Mouse (Mus musculus) embryo, embryonic 11 days (tissue): Measurements from ENCODE around the gene Lat.

Source experiments
- DNase-seq: peaks from one replicate; pipeline ENCODE4 v3.0.0-alpha.2; 2015

The Lat gene

DNA sequence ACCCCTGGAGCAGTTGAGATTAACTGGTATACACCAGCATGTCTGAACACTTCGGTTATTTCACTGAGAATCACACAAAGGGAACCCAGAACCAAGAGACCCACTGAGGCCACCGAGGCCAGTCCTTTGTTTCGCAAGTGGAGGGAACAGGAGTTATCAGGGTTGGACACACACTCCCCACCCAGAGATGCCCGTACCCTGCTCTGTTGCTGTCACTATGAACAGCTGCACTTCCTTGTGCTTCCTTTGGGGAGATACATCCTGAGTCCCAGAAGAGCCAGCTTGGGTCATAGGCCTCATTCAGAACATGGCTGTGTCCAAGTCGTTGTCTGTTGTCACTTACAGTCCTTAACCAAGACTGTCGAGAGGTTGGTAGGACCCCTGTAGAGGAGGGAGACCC, 6.3 kb downstream of the Lat start:
- DNase-seq: no peak

DNA sequence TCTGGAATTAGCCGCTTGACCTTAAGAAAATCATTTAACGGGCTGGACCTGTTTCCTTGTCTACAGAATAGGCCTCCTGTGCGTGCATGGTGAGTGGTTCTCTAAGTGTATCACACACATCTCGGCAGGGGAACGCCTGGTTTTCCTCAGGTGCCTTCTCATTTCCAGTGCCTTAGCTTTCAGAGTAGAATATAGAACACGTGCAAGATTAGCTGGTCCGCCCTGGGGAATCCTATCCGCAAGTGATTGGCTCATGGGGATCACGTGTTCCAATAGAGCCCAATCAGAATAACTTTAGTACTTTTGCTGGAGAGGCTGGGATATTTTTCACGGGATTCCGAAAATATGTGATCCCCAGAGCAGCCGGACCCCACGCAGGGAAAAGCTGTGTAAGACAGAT, 10.3 kb downstream of the Lat start:
- DNase-seq: peak; percentile 10

DNA sequence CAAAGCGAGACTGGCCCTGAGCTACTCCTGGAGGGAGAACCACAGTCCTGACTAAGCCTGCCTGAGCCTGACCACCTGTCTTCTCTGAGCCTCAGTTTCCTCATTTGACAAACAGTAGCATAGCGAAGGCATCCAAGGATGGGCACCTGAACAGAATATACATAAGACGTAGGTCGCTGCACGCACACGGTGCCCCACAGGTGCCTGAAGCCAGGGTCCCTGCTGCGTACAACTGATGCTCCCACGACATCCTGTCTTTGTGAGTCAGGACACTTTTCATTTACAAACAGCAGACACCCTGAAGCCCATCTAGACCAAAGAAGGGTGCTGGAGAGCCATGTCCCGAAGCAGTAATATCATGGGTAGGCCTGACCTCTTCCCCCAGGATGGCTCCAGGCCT, 11.0 kb downstream of the Lat start:
- no peak for DNase-seq

GRCm38 (mm10) chr7:126357838-126358237, 11.5 kb downstream of the Lat start:
- DNase-seq: no peak

- DNase-seq: no peak
Observed at GRCm38 (mm10) chr7:126356793-126357591, 12.4 kb downstream of the Lat start.

- no peak for DNase-seq
Observed at GRCm38 (mm10) chr7:126355847-126356597, 13.3 kb downstream of the Lat start.

- DNase-seq: peak; percentile 17
Observed at GRCm38 (mm10) chr7:126354738-126355614, 14.4 kb downstream of the Lat start.

GRCm38 (mm10) chr7:126353994-126354365, 15.4 kb downstream of the Lat start:
- no peak for DNase-seq

DNA sequence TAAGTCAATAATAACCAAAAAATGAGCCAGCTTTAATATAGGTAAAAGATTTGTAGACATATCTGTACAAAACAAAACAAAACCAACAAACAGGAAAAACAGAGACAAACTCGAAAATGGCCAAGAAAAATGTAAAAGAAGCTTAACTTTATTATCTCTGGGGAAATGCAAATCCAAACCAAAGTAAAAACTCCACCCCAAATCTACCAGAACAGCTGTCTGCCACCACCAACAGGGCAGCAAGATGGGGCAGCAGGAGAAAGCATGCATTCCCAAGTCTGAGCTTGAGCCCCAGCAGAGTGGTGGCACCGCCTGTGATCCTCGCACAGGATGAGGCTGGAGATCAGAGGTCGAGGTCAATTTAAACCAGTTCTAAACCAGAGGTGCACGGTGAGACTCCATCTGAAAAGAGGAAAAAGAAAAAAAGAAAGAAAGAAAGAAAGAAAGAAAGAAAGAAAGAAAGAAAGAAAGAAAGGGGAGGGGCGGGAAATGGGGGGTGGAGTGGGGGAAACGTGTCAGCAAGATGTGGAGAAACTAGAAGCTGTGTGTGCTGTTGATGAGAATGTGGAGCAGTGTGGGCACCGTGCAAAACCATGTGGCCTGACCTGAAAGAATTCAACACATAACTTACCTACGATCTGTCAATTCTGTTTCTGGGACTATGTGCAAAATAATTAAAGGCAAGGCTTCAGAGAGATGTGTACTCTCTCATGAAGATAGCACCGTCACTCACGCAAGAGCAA, 15.9 kb downstream of the Lat start:
- DNase-seq: no peak

- DNase-seq: peak; percentile 14
Observed at GRCm38 (mm10) chr7:126351419-126351951, 17.9 kb downstream of the Lat start.

- no peak for DNase-seq
Observed at GRCm38 (mm10) chr7:126350748-126351418, 18.5 kb downstream of the Lat start.

DNA sequence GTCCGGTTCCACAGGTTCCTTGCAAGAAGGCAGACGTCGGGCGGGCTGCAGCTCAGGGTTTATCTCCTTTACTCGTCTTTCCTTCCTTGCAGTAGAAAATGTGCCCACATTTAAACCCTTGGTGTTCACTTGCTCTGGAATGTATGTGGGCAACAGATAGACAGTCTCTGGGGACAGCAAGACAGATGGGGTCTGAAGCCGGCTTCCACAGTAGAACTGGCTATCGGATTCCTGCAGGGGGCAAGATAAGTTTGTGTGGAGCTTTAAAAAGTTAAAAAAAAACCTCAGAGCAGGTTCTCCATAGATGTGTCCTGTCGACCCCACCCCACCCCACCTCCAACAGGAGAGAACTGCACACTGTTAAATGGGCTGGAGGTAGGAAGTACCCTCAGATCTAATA, 21.1 kb downstream of the Lat start:
- DNase-seq: no peak

GRCm38 (mm10) chr7:126347098-126347497, 22.3 kb downstream of the Lat start:
- DNase-seq: no peak

DNA sequence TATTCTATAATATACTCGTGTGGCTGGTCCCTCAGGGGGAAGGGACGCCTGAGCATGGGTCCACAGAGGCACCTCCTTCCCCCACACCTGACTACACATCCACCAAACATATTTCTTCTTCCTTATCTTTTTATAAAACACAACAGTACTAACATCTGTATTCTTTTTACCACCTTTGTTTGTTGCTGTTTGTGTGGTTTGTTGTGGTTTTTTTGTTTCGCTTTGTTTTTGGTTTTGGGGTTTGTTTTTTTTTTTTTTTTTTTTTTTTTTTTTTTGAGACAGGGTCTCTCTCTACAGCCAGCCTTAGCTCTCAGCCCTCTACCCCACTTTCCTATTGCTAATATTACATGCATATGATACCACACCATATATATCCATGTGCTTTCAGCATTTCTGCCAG, 23.4 kb downstream of the Lat start:
- no peak for DNase-seq

DNA sequence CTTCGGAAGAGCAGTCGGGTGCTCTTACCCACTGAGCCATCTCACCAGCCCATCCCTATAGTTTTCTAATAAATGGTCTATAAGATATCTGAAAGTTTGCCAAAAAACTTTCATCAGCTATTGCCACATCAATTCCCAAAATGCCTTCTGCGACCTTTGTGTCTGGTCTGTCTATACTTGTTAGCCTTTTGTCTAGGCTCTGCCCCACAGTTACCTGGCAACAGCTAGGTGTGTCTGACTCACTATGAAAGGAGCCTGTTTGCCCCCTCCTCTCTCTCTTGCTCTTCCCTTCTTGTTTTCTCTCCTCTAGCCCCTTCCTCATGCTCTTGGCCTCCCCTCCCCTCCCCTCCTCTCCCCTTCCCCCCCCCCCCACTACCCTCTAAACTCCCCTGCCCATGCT, 23.8 kb downstream of the Lat start:
- DNase-seq: no peak

GRCm38 (mm10) chr7:126340896-126341295, 28.5 kb downstream of the Lat start:
- no peak for DNase-seq

DNA sequence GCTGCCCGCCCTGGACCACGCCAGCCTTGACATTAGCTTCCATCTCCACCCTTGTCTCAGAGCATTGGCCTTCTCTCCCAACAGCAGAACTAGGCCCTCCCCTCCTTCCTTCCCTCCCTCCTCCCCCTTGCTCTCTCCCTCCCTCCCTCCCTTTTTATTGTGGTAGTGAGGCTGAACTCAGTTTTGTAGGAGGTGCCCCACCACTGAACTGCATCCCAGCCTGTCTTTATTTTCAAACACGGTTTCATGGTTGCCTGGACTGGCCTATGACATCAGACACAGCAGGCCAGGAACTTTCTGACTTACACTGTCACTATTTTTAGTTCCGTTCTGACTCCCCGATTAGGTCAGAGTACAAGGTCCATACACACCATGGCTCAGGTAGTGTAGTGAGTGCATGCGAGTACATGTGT, 29.2 kb downstream of the Lat start:
- no peak for DNase-seq

DNA sequence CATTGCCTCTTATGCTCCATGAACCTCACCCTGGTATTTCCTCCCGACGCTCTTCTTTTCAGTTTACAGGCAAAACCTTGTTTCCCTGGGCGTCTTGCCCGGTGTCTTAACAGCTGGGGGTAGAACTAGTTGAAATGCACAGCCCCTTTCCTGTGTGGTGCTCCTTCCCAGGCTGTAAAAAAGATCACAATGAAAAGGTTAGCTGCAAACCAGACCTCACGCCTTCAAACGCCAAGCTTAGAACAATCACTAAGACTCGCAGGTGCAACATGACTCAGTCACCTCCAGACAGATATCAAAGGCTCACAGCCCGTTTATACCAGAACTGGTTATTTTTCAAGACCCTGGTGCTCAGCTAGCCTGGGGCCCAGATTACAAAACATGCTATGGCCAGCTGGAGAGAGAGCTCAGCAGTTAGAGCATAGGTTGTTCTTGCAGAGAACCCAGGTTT, 29.8 kb downstream of the Lat start:
- no peak for DNase-seq

- DNase-seq: no peak
Observed at GRCm38 (mm10) chr7:126338906-126339305, 30.5 kb downstream of the Lat start.

DNA sequence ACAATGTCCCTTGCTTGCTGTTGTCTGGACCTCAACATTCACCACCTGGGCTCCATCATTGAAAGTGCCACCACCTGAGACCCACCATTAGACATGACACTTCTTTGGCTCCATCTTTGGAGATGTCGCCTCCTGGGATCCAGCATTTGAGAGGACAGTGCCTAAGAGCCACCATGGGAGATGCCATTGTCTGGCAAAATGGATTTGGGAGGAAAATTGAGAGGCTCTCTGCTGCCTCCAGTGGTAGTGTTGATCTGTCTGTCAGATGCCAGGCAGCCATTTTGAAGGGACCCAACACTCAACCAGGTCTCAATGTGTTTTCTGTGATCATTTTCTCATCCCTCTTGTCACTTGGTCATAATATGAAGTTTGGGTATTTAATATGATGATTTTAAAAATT, 33.8 kb downstream of the Lat start:
- DNase-seq: peak; percentile 22

GRCm38 (mm10) chr7:126332691-126333090, 36.7 kb downstream of the Lat start:
- no peak for DNase-seq

DNA sequence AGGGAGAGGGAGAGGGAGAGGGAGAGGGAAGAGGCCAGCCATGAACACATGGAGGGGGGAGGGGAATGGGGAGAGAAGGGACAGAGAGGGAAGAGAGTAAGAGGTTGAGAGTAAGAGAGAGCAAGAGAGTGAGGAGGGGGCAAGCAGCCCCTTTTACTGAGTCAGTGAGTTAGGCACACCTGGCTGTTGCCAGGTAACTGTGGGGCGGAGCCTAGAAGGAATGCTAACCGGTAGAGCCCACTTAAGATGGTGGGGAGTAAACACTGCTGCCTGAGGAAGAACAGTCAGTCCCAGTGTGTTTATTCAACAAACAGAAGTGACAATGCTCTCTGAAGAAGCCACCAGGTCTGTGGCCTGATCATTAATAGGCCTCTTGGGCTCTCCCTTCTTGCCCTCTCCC, 38.7 kb downstream of the Lat start:
- DNase-seq: no peak
